Mouse (Mus musculus) megakaryocyte, embryonic 14.5 days (primary cell): Measurements from ENCODE around the gene Helb.

ENCODE experiments used
- FLI1 ChIP-seq: IDR thresholded peaks from 2 replicates; pipeline ENCODE4 v1.6.1; 2012; ENCODE audit warnings: low read length, inconsistent platforms, mixed read lengths
- GATA1 ChIP-seq: IDR thresholded peaks from 3 replicates; pipeline ENCODE4 v1.6.1; 2012; ENCODE audit warnings: mixed read lengths, low read length, inconsistent platforms, borderline replicate concordance

DNA sequence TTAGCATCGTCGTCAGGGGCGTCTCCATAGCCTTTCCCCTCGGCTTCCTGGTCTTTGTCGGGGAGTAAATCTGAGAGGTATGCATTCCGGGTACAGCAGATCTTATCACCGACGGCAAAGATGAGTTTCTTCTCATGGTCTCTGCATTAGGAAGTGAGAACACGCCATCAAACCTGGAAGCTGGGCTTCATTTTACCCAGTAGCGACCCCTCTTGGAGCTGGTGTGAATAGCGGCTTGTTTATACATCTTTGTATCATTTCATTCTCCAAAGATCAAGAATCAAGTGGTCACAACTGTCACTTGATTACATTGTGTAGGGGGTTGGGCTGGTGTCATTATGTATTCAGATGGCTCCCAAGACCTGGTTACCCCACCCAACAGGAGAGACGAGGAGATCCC lies 20.2 kb downstream of the Helb start:
- TF ChIP-seq GATA1: no peak
- TF ChIP-seq FLI1: no peak
